Mouse (Mus musculus) midbrain, embryonic 12.5 days (tissue): ENCODE data around the gene Scn1a. TPM values are rescaled to one million over a fixed set of nuclear protein-coding genes. Genes with fewer than 3 reads are reported as not detected.
A peak's percentile ranks its signal among the peaks of the same experiment; 100 is the strongest.

ENCODE experiments used
- ATAC-seq: fragments of 200-750 bp; cut with Nextera tagmentation; 2 replicates; pipeline ENCODE4 v1.8.0; 2017; ENCODE audit warnings: low read depth, moderate TSS enrichment, moderate library complexity; ENCODE audit not compliant: low FRiP score
- H3K27ac ChIP-seq: fragments of 300-500 bp; sonication (generic); replicated peaks from 2 replicates; pipeline ENCODE4 v1.5.1; 2016; ENCODE audit warnings: mild to moderate bottlenecking
- H3K27me3 ChIP-seq: fragments of 300-500 bp; sonication (generic); 2 replicates; pipeline ENCODE4 v1.6.1; 2016; ENCODE audit warnings: mild to moderate bottlenecking
- H3K36me3 ChIP-seq: fragments of 300-500 bp; sonication (generic); 2 replicates; pipeline ENCODE4 v1.6.1; 2016
- H3K4me1 ChIP-seq: fragments of 300-500 bp; sonication (generic); 2 replicates; pipeline ENCODE4 v1.6.1; 2016
- H3K4me2 ChIP-seq: fragments of 300-500 bp; sonication (generic); replicated peaks from 2 replicates; pipeline ENCODE4 v1.6.1; 2016; ENCODE audit warnings: mild to moderate bottlenecking, moderate library complexity
- H3K4me3 ChIP-seq: fragments of 300-500 bp; sonication (generic); 2 replicates; pipeline ENCODE4 v1.5.1; 2016; ENCODE audit warnings: mild to moderate bottlenecking
- H3K9ac ChIP-seq: fragments of 300-500 bp; sonication (generic); replicated peaks from 2 replicates; pipeline ENCODE4 v1.6.1; 2016; ENCODE audit warnings: mild to moderate bottlenecking, moderate library complexity
- H3K9me3 ChIP-seq: fragments of 300-500 bp; sonication (generic); 2 replicates; pipeline ENCODE4 v1.6.1; 2016; ENCODE audit warnings: mild to moderate bottlenecking
- WGBS: fragments of 180-500 bp; shearing (Covaris S2); methylation state at CpG from one replicate; pipeline ENCODE4 v1.1.7; 2016; 5-methylcytosine and 5-hydroxymethylcytosine counted together
- polyA plus RNA-seq: library from polyadenylated mRNA; unstranded; fragments of >200 nt; fragmentation: Nextera tagmentation; extraction: Ambion mirVana; gene quantifications from 2 replicates; pipeline ENCODE4 v1.2.1, GENCODE M21; 2016

Gene Scn1a
- polyA plus RNA-seq, 1 experiment from 2014 or later, result 4.2 TPM

DNA sequence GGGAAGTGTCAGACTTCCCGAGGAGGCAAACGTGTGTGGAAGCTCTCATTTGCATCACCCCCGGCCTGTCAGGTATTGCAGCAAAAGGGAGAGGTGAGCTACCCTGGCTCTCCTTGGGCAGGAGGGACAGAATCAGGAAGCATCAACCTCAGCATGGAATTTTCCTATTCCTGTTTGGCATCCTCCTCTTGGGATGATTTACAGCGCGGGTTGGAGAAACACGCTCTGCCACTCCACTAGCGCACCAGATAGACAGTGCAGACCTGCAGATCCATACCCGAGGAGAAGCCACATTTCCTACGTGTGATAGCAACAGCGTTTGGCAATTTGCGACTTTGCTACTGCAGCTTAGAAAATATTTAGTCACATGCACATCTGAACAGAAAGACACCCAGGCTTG lies 32.2 kb downstream of the Scn1a start:
- no peaks in the 10 kb centered on the region for H3K36me3 ChIP-seq
- peaks cover 21% of the 10 kb centered on the region; the same call in 1 of the 2 replicates for H3K27me3 ChIP-seq
- H3K4me1 ChIP-seq, result peaks cover 9% of the 10 kb centered on the region
- H3K4me2 ChIP-seq, result peak overlapping the region; percentile 69
- no peaks in the 10 kb centered on the region for H3K9me3 ChIP-seq
- H3K27ac ChIP-seq, result no peak overlapping the region
- 30% methylated on average over 11 of the region's 11 CpGs for WGBS
- H3K9ac ChIP-seq, result no peak overlapping the region
- peak overlapping the region; percentile 52 for H3K4me3 ChIP-seq
- ATAC-seq, result no peak

GRCm38 (mm10) chr2:66392586-66392985 lies 48.1 kb downstream of the Scn1a start:
- no peaks in the 10 kb centered on the region for H3K4me1 ChIP-seq
- ATAC-seq, result no peak
- no peak overlapping the region for H3K4me3 ChIP-seq
- no peak overlapping the region for H3K27ac ChIP-seq
- no peaks in the 10 kb centered on the region for H3K36me3 ChIP-seq
- H3K4me2 ChIP-seq, result no peak overlapping the region
- WGBS, result 80% methylated on average over 5 of the region's 5 CpGs
- no peaks in the 10 kb centered on the region for H3K9me3 ChIP-seq
- no peaks in the 10 kb centered on the region for H3K27me3 ChIP-seq
- no peak overlapping the region for H3K9ac ChIP-seq

DNA sequence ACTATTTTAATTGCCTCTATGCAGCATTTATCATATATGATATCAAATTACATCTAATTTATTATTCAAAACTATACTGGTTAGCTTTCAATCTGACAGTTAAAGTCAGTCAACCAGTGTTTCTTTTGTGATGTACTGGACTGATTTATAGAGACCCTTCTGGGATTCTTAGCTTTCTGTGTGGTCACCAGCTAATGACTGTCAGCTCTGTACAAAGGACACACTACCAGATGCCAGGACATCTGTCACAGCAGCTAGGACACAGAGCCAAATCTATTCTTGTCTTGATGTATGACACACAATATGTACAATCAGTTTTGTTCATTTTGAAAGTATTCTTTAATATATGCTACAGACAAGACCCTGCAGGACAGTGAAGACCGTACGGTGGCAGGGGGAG lies 72.7 kb downstream of the Scn1a start:
- peak; percentile 68; the same call in 1 of the 2 replicates for ATAC-seq

GRCm38 (mm10) chr2:66350590-66350989 lies 90.0 kb downstream of the Scn1a start:
- no peaks in the 10 kb centered on the region for H3K4me1 ChIP-seq
- no peaks in the 10 kb centered on the region for H3K36me3 ChIP-seq
- H3K4me3 ChIP-seq, result no peak overlapping the region
- no peak overlapping the region for H3K27ac ChIP-seq
- no peaks in the 10 kb centered on the region for H3K27me3 ChIP-seq
- no peak overlapping the region for H3K4me2 ChIP-seq
- ATAC-seq, result no peak
- WGBS, result 94% methylated on average over 2 of the region's 2 CpGs
- H3K9me3 ChIP-seq, result no peaks in the 10 kb centered on the region
- no peak overlapping the region for H3K9ac ChIP-seq

More for the DNA sequence above, 72.7 kb downstream of the Scn1a start:
- no peaks in the 10 kb centered on the region for H3K27me3 ChIP-seq
- H3K9me3 ChIP-seq, result no peaks in the 10 kb centered on the region
- no peak overlapping the region for H3K4me2 ChIP-seq
- no peak overlapping the region for H3K27ac ChIP-seq
- H3K9ac ChIP-seq, result no peak overlapping the region
- no peaks in the 10 kb centered on the region for H3K36me3 ChIP-seq
- WGBS, result 79% methylated on average over 2 of the region's 2 CpGs
- H3K4me3 ChIP-seq, result no peak overlapping the region
- H3K4me1 ChIP-seq, result no peaks in the 10 kb centered on the region

GRCm38 (mm10) chr2:66346622-66347021 lies 94.0 kb downstream of the Scn1a start:
- no peak overlapping the region for H3K9ac ChIP-seq
- H3K27ac ChIP-seq, result no peak overlapping the region
- H3K9me3 ChIP-seq, result no peaks in the 10 kb centered on the region
- H3K36me3 ChIP-seq, result no peaks in the 10 kb centered on the region
- WGBS, result 95% methylated on average over 1 of the region's 1 CpGs
- no peak for ATAC-seq
- no peaks in the 10 kb centered on the region for H3K4me1 ChIP-seq
- H3K4me3 ChIP-seq, result no peak overlapping the region
- H3K4me2 ChIP-seq, result no peak overlapping the region
- no peaks in the 10 kb centered on the region for H3K27me3 ChIP-seq

DNA sequence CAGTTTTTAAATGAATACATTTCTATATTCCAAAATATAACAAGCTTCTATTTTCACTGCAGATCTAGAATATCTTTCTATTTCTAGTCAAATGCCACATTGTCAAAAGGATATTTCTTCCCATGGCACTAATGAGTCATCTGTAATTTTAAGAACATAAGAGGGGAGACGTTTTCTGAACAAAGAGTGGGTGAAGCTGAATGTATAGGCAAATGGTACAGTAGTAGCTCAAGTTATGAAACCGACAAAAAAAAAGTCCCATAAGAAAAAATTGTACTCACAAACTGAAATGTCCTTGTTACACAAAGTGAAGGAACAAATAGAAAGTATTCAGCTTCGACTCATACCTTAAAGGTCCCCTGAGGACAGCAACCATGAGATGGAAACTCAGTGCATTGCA lies 94.5 kb downstream of the Scn1a start:
- no peaks in the 10 kb centered on the region for H3K4me1 ChIP-seq
- 85% methylated on average over 3 of the region's 3 CpGs for WGBS
- no peak for ATAC-seq

GRCm38 (mm10) chr2:66337406-66337805 lies 103.2 kb downstream of the Scn1a start:
- Histone ChIP-seq H3K4me1 (no peaks in the 10 kb centered on the region), H3K27ac (no peak overlapping the region), H3K27me3 (no peaks in the 10 kb centered on the region), H3K9me3 (no peaks in the 10 kb centered on the region), H3K36me3 (no peaks in the 10 kb centered on the region), H3K9ac (no peak overlapping the region), H3K4me3 (no peak overlapping the region), H3K4me2 (no peak overlapping the region)
- no peak for ATAC-seq
- 67% methylated on average over 5 of the region's 5 CpGs for WGBS

More for the DNA sequence above, 94.5 kb downstream of the Scn1a start:
- Histone ChIP-seq H3K36me3 (no peaks in the 10 kb centered on the region), H3K27me3 (no peaks in the 10 kb centered on the region), H3K9ac (no peak overlapping the region), H3K4me3 (no peak overlapping the region), H3K4me2 (no peak overlapping the region), H3K27ac (no peak overlapping the region), H3K9me3 (no peaks in the 10 kb centered on the region)

DNA sequence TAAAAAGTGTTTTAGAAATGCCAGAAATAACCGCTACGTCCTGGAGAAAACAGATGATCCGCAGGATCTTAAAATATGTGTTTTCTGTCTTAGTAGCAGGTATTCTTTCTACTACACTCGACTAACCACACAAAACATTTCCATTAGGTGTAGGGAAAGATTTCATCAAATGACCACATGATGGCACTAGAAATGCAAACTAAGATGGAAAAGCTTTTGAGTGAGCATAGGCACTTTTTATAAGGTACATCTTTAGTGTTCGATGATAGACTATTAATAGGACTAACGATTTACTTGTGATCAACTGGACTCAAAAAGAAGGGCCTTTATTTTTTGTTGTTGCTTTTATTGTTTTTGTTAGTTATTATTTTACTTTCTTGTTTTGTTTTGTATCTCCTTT lies 104.2 kb downstream of the Scn1a start:
- Histone ChIP-seq H3K9ac (no peak overlapping the region), H3K27me3 (no peaks in the 10 kb centered on the region), H3K9me3 (no peaks in the 10 kb centered on the region), H3K4me1 (no peaks in the 10 kb centered on the region), H3K4me2 (no peak overlapping the region), H3K4me3 (no peak overlapping the region), H3K36me3 (no peaks in the 10 kb centered on the region), H3K27ac (no peak overlapping the region)
- no peak for ATAC-seq
- 78% methylated on average over 6 of the region's 6 CpGs for WGBS

DNA sequence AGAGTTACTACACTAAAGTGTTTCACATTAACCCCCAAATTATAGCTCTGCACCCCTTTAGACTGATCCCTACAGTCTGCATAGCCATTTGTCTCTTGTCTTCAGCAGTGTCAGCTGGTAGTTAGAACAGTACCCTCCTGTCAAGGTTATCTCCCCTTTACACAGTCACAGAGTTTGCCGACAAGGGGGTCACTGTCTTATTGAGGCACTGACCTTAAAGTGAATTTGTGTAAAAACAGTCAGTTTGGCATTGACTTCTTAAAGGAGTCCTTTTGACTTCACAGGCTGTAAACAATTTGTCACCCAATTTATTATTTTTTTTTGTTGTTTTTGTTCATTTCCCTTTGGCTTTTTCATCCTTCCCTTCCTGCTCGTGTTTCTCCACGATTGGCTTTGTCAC lies 168.1 kb downstream of the Scn1a start:
- ATAC-seq, result no peak
- 91% methylated on average over 3 of the region's 3 CpGs for WGBS
- no peak overlapping the region for H3K4me2 ChIP-seq
- no peak overlapping the region for H3K27ac ChIP-seq
- no peaks in the 10 kb centered on the region for H3K4me1 ChIP-seq
- no peaks in the 10 kb centered on the region for H3K36me3 ChIP-seq
- H3K27me3 ChIP-seq, result no peaks in the 10 kb centered on the region
- H3K4me3 ChIP-seq, result no peak overlapping the region
- no peak overlapping the region for H3K9ac ChIP-seq
- H3K9me3 ChIP-seq, result no peaks in the 10 kb centered on the region

- Histone ChIP-seq H3K9ac (peak within 1 kb of the TSS; percentile 76), H3K36me3 (peaks cover 7% of the 10 kb centered on the region), H3K27ac (peak within 1 kb of the TSS; percentile 81), H3K9me3 (no peaks in the 10 kb centered on the region), H3K4me2 (peak within 1 kb of the TSS; percentile 64), H3K4me3 (peak within 1 kb of the TSS; percentile 86), H3K27me3 (no peaks in the 10 kb centered on the region), H3K4me1 (peaks cover 7% of the 10 kb centered on the region)
- under 1% methylated on average over 56 of the region's 56 CpGs for WGBS
- peak; percentile 99 for ATAC-seq
These were observed 184.2 kb downstream of the Scn1a start, which contains the start of gene Ttc21b for GRCm38 (mm10) chr2:66256220-66257131. TSS of gene Ttc21b (minus strand) at chr2:66256617.

- WGBS, result 91% methylated on average over 1 of the region's 1 CpGs
- H3K9me3 ChIP-seq, result no peaks in the 10 kb centered on the region
- no peak overlapping the region for H3K27ac ChIP-seq
- no peak overlapping the region for H3K4me3 ChIP-seq
- H3K4me1 ChIP-seq, result no peaks in the 10 kb centered on the region
- no peaks in the 10 kb centered on the region for H3K27me3 ChIP-seq
- no peak for ATAC-seq
- peaks cover 44% of the 10 kb centered on the region for H3K36me3 ChIP-seq
- H3K4me2 ChIP-seq, result no peak overlapping the region
- no peak overlapping the region for H3K9ac ChIP-seq
These were observed 196.6 kb downstream of the Scn1a start for GRCm38 (mm10) chr2:66244013-66244412.

DNA sequence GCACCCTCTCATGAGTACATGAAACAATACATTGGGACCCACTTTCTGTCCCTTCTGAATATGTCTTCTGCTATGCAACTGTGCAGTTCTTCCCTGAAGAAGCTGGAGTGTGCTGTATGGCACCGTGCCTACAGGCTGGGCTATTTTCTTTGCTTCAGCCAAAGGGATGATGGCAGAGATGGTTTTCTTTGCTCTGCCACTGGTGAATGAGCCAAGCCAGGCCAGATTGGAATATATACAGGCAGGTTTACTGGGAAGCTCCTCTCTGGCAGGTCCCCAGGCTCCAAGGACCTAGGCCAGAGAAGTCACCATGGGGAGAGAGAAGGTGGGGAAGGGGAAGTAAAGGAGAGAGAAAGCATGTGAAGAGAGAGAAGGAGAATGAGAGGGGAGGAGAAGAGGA lies 200.3 kb downstream of the Scn1a start:
- Histone ChIP-seq H3K27me3 (no peaks in the 10 kb centered on the region), H3K9ac (no peak overlapping the region), H3K4me2 (no peak overlapping the region), H3K4me1 (no peaks in the 10 kb centered on the region), H3K4me3 (no peak overlapping the region), H3K27ac (no peak overlapping the region), H3K9me3 (no peaks in the 10 kb centered on the region), H3K36me3 (peaks cover 37% of the 10 kb centered on the region)
- ATAC-seq, result no peak
- 96% methylated on average over 1 of the region's 1 CpGs for WGBS
